Mouse (Mus musculus): ENCODE measurements around the gene Ctnnbip1. TPM values are rescaled to one million over a fixed set of nuclear protein-coding genes. Genes with fewer than 3 reads are reported as not detected.

Ctnnbip1 gene
- polyA plus RNA-seq, 1 experiment from 2014 or later = 95.3 TPM

GRCm38 (mm10) chr4:149558389-149558788 lies 40.4 kb downstream of the Ctnnbip1 start:
- Histone ChIP-seq H3K27me3 (ENCODE audit: control insufficient read depth, insufficient read depth, low read length) (no peaks in the 10 kb centered on the region), H3K36me3 (ENCODE audit: control insufficient read depth, insufficient read depth, low read length) (peaks cover 14% of the 10 kb centered on the region; the same call in 1 of the 2 replicates), H3K4me3 (replicated peaks; ENCODE audit: low read depth, low read length) (no peak overlapping the region), H3K4me1 (ENCODE audit: control insufficient read depth, insufficient read depth, low read length) (peaks cover 15% of the 10 kb centered on the region), H3K4me2 (ENCODE audit: low read length) (no peak overlapping the region), H3K27ac (replicated peaks; ENCODE audit: low read depth, low read length) (no peak overlapping the region), H3K9me3 (ENCODE audit: control insufficient read depth, low read length) (no peaks in the 10 kb centered on the region; the same call in 1 of the 2 replicates), H3K9ac (replicated peaks; ENCODE audit: low read length) (no peak overlapping the region)
- ATAC-seq (ENCODE audit: low FRiP score, low TSS enrichment) (no peak), DNase-seq (no peak)
- WGBS = 90% methylated on average over 3 of the region's 3 CpGs

GRCm38 (mm10) chr4:149561392-149561791 lies 43.4 kb downstream of the Ctnnbip1 start:
- ATAC-seq (ENCODE audit: low FRiP score, low TSS enrichment) (no peak), DNase-seq (no peak)
- 90% methylated on average over 4 of the region's 4 CpGs for WGBS
- Histone ChIP-seq H3K4me3 (replicated peaks; ENCODE audit: low read depth, low read length) (no peak overlapping the region), H3K4me1 (ENCODE audit: control insufficient read depth, insufficient read depth, low read length) (peaks cover 24% of the 10 kb centered on the region), H3K27me3 (ENCODE audit: control insufficient read depth, insufficient read depth, low read length) (no peaks in the 10 kb centered on the region), H3K27ac (replicated peaks; ENCODE audit: low read depth, low read length) (no peak overlapping the region), H3K4me2 (ENCODE audit: low read length) (no peak overlapping the region), H3K9ac (replicated peaks; ENCODE audit: low read length) (no peak overlapping the region), H3K9me3 (ENCODE audit: control insufficient read depth, low read length) (no peaks in the 10 kb centered on the region; the same call in 1 of the 2 replicates), H3K36me3 (ENCODE audit: control insufficient read depth, insufficient read depth, low read length) (peaks cover 7% of the 10 kb centered on the region; the same call in 1 of the 2 replicates)

DNA sequence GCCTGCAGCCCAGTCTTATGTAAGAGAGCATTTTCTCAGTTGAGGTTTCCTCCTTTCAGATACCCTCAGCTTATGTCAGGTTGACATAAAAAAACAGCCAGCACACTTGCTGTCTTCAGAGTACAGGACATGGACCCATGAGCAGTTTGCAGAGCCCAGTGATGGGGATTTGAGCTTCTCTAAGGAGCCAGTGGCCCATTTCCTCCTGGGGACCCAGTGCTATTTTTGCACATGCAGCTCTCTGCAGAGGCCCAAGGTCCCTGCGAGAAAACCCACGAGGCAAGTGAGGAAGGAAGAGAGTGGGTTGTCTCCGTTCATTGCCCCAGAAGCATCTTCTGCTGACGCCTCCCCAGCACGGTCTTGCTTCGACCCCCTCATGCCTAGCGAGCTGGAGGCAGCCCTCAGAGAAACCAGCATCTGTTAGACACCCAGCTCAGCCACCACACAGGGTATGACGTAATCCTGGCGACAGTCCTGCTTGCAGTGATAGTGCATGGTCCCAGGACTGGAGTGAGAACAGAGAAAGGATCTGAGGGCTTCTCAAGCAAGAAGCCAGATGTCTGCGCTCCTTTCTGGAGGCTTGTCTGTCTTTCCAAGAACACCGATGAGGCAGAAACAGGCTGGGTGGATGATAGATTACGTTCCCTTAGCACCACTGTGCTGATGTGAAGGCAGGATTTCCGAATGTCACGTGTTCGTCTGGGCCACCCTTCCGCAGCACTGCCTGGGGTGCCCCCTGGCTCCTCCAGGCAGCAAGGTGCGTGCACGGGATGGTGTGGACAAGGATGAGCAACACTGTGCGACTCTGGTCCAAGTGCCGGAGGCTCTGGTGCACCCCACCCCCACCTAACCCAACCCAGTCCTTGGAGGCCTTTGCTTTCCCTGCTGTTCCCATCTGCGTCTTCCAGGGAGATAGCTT lies 44.2 kb downstream of the Ctnnbip1 start:
- Histone ChIP-seq H3K9me3 (ENCODE audit: control insufficient read depth, low read length) (no peaks in the 10 kb centered on the region; the same call in 1 of the 2 replicates), H3K4me1 (ENCODE audit: control insufficient read depth, insufficient read depth, low read length) (peaks cover 24% of the 10 kb centered on the region), H3K36me3 (ENCODE audit: control insufficient read depth, insufficient read depth, low read length) (peaks cover 7% of the 10 kb centered on the region; the same call in 1 of the 2 replicates), H3K9ac (replicated peaks; ENCODE audit: low read length) (peak overlapping the region; percentile 31; the same call in 1 of the 2 replicates), H3K4me3 (replicated peaks; ENCODE audit: low read depth, low read length) (no peak overlapping the region), H3K27me3 (ENCODE audit: control insufficient read depth, insufficient read depth, low read length) (no peaks in the 10 kb centered on the region), H3K4me2 (ENCODE audit: low read length) (no peak overlapping the region), H3K27ac (replicated peaks; ENCODE audit: low read depth, low read length) (peak overlapping the region; percentile 83)
- ATAC-seq (ENCODE audit: low FRiP score, low TSS enrichment) (peak; percentile 51), DNase-seq (peak; percentile 43)
- WGBS = 60% methylated on average over 21 of the region's 21 CpGs

DNA sequence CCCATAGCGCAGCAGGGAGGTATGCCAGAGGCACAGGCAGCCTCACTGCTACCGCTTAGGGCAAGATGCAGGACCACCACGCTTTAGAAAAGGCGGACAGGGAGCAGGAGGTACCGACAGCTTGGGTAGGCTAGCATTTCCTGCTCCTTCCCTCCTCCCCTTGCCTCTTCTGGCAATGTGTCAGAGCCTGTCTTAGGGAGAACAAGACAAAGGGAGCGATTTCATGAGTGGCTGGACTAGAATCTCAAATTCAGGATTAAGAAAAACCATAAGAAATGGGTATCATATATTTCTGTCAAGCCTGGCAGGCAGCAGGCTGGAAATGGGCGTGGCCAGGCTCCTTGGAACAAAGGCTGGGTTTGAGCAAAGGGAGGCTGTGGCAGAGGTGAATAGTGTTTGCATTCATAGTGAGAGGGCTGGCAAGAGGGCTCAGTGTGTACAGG lies 44.9 kb downstream of the Ctnnbip1 start:
- WGBS = 22% methylated on average over 7 of the region's 7 CpGs
- Histone ChIP-seq H3K9ac (replicated peaks; ENCODE audit: low read length) (peak overlapping the region; percentile 31; the same call in 1 of the 2 replicates), H3K27me3 (ENCODE audit: control insufficient read depth, insufficient read depth, low read length) (no peaks in the 10 kb centered on the region), H3K4me1 (ENCODE audit: control insufficient read depth, insufficient read depth, low read length) (peaks cover 26% of the 10 kb centered on the region), H3K27ac (replicated peaks; ENCODE audit: low read depth, low read length) (peak overlapping the region; percentile 83), H3K4me2 (ENCODE audit: low read length) (no peak overlapping the region), H3K9me3 (ENCODE audit: control insufficient read depth, low read length) (no peaks in the 10 kb centered on the region; the same call in 1 of the 2 replicates), H3K4me3 (replicated peaks; ENCODE audit: low read depth, low read length) (no peak overlapping the region), H3K36me3 (ENCODE audit: control insufficient read depth, insufficient read depth, low read length) (peaks cover 5% of the 10 kb centered on the region; the same call in 1 of the 2 replicates)
- peak; percentile 67 for DNase-seq
- ATAC-seq (ENCODE audit: low FRiP score, low TSS enrichment) = peak; percentile 7; the same call in 1 of the 2 replicates

- H3K27me3 ChIP-seq (ENCODE audit: control insufficient read depth, insufficient read depth, low read length) = no peaks in the 10 kb centered on the region
- ATAC-seq (ENCODE audit: low FRiP score, low TSS enrichment) (no peak), DNase-seq (no peak)
- H3K4me1 ChIP-seq (ENCODE audit: control insufficient read depth, insufficient read depth, low read length) = peaks cover 27% of the 10 kb centered on the region
- H3K27ac ChIP-seq (replicated peaks; ENCODE audit: low read depth, low read length) = 0 out of 2 replicates have a peak overlapping the region, but pooled peaks have one; percentile 41
- no peaks in the 10 kb centered on the region; the same call in 1 of the 2 replicates for H3K9me3 ChIP-seq (ENCODE audit: control insufficient read depth, low read length)
- H3K9ac ChIP-seq (replicated peaks; ENCODE audit: low read length) = no peak overlapping the region
- 86% methylated on average over 10 of the region's 10 CpGs for whole genome bisulfite sequencing
- peaks cover 5% of the 10 kb centered on the region; the same call in 1 of the 2 replicates for H3K36me3 ChIP-seq (ENCODE audit: control insufficient read depth, insufficient read depth, low read length)
- H3K4me2 ChIP-seq (ENCODE audit: low read length) = peak overlapping the region; percentile 15; the same call in 1 of the 2 replicates
- H3K4me3 ChIP-seq (replicated peaks; ENCODE audit: low read depth, low read length) = no peak overlapping the region
Observed at GRCm38 (mm10) chr4:149563941-149564361, 45.9 kb downstream of the Ctnnbip1 start.

- peak; percentile 87 for DNase-seq
- H3K9ac ChIP-seq (replicated peaks; ENCODE audit: low read length) = peak overlapping the region; percentile 20; the same call in 1 of the 2 replicates
Observed at GRCm38 (mm10) chr4:149564452-149565407, 46.7 kb downstream of the Ctnnbip1 start.

DNA sequence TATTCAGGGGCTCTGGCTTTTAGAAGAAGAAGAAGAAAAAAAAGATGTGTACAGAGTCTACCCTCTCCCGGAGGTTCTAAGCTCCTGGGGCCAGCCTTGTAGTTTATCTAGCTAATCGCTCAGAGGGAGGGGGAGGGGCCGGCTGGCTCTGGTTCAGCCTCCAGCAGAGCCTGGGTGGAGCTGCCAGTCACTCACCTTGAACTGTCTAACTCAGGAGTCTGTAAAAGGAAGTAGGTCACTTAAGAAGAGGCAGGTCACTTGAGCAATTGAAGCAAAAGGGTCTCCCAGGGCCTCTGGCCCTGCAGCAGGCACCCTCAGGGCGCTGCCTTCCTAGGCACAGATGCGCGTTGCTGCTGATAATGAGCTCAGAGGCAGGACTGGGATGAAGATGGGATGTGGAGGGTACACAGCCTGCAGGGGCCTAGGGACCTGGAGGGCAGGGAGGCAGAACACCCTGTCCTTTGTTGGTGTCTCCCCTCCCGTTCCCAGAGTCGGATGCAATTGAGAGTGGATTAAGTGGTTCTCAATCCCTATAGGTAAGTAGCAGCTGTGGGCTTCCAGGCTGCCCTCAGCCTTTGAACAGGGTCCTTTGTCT lies 49.5 kb downstream of the Ctnnbip1 start:
- Histone ChIP-seq H3K4me1 (ENCODE audit: control insufficient read depth, insufficient read depth, low read length) (peaks cover 22% of the 10 kb centered on the region), H3K36me3 (ENCODE audit: control insufficient read depth, insufficient read depth, low read length) (no peaks in the 10 kb centered on the region), H3K27ac (replicated peaks; ENCODE audit: low read depth, low read length) (peak overlapping the region; percentile 55), H3K9ac (replicated peaks; ENCODE audit: low read length) (peak overlapping the region; percentile 12; the same call in 1 of the 2 replicates), H3K4me3 (replicated peaks; ENCODE audit: low read depth, low read length) (no peak overlapping the region), H3K27me3 (ENCODE audit: control insufficient read depth, insufficient read depth, low read length) (no peaks in the 10 kb centered on the region), H3K9me3 (ENCODE audit: control insufficient read depth, low read length) (no peaks in the 10 kb centered on the region), H3K4me2 (ENCODE audit: low read length) (no peak overlapping the region)
- ATAC-seq (ENCODE audit: low FRiP score, low TSS enrichment) (no peak), DNase-seq (peak; percentile 58)
- WGBS = 7% methylated on average over 8 of the region's 8 CpGs

More at GRCm38 (mm10) chr4:149564452-149565407, 46.7 kb downstream of the Ctnnbip1 start:
- 49% methylated on average over 20 of the region's 20 CpGs for WGBS
- Histone ChIP-seq H3K27me3 (ENCODE audit: control insufficient read depth, insufficient read depth, low read length) (no peaks in the 10 kb centered on the region), H3K27ac (replicated peaks; ENCODE audit: low read depth, low read length) (peak overlapping the region; percentile 81), H3K9me3 (ENCODE audit: control insufficient read depth, low read length) (no peaks in the 10 kb centered on the region; the same call in 1 of the 2 replicates), H3K4me1 (ENCODE audit: control insufficient read depth, insufficient read depth, low read length) (peaks cover 27% of the 10 kb centered on the region), H3K4me3 (replicated peaks; ENCODE audit: low read depth, low read length) (peak overlapping the region; percentile 7; the same call in 1 of the 2 replicates), H3K4me2 (ENCODE audit: low read length) (peak overlapping the region; percentile 41), H3K36me3 (ENCODE audit: control insufficient read depth, insufficient read depth, low read length) (peaks cover 1% of the 10 kb centered on the region; the same call in 1 of the 2 replicates)
- peak; percentile 59 for ATAC-seq (ENCODE audit: low FRiP score, low TSS enrichment)
